Mouse (Mus musculus): ENCODE results near the gene Gm14685. TPM values are rescaled to one million over a fixed set of nuclear protein-coding genes. Genes with fewer than 3 reads are reported as not detected.
"Not testable (repeated sequence)": the region's sequence is repeated elsewhere in the genome, so short reads cannot be mapped to it uniquely, and the experiment has no call there.

The Gm14685 gene
- total RNA-seq (2014; fragmentation: Nextera tagmentation): not detected in 2 replicates
- not detected in 2 replicates for total RNA-seq (2017)

- not testable (repeated sequence) for ATAC-seq (replicated peaks; ENCODE audit: low FRiP score, low TSS enrichment, poor library complexity, severe bottlenecking)
These were observed at the start of gene Gm14685 for GRCm38 (mm10) chrX:73116747-73117146. TSS of gene Gm14685 (plus strand) at chrX:73117047.

- not testable (repeated sequence) for ATAC-seq (replicated peaks; ENCODE audit: low FRiP score, low TSS enrichment, poor library complexity, severe bottlenecking)
These were observed 34.4 kb upstream of the Gm14685 start, which contains the start of gene Xlr4a for GRCm38 (mm10) chrX:73082267-73083055. TSS of gene Xlr4a (minus strand) at chrX:73082478.

GRCm38 (mm10) chrX:73096941-73097508 is 19.8 kb upstream of the Gm14685 start, which contains the start of gene Xlr3a:
TSS of gene Xlr3a (minus strand) at chrX:73097095.
- ATAC-seq (replicated peaks; ENCODE audit: low FRiP score, low TSS enrichment, poor library complexity, severe bottlenecking): not testable (repeated sequence)

GRCm38 (mm10) chrX:73122859-73123829 is 6.3 kb downstream of the Gm14685 start:
- ATAC-seq (replicated peaks; ENCODE audit: low FRiP score, low TSS enrichment, poor library complexity, severe bottlenecking): 0 out of 2 replicates have a peak, but pooled peaks have one; percentile 22

GRCm38 (mm10) chrX:73143218-73143618 is 26.4 kb downstream of the Gm14685 start:
- ATAC-seq (replicated peaks; ENCODE audit: low FRiP score, low TSS enrichment, poor library complexity, severe bottlenecking): 0 out of 2 replicates have a peak, but pooled peaks have one; percentile 26

- ATAC-seq (replicated peaks; ENCODE audit: low FRiP score, low TSS enrichment, poor library complexity, severe bottlenecking): not testable (repeated sequence)
These were observed 31.6 kb downstream of the Gm14685 start, which contains the start of gene Xlr5b for GRCm38 (mm10) chrX:73148496-73148895. TSS of gene Xlr5b (plus strand) at chrX:73148796.

- not testable (repeated sequence) for ATAC-seq (replicated peaks; ENCODE audit: low FRiP score, low TSS enrichment, poor library complexity, severe bottlenecking)
These were observed 32.5 kb downstream of the Gm14685 start, which contains the start of gene DXBay18 for GRCm38 (mm10) chrX:73149350-73149749. TSS of gene DXBay18 (minus strand) at chrX:73149450.

- ATAC-seq (replicated peaks; ENCODE audit: low FRiP score, low TSS enrichment, poor library complexity, severe bottlenecking): not testable (repeated sequence)
These were observed 60.0 kb downstream of the Gm14685 start, which contains the start of gene Spin2d for GRCm38 (mm10) chrX:73176889-73177288. TSS of gene Spin2d (minus strand) at chrX:73176989.

Other genes starting within 250 kb of the Gm14685 start
- 40.3 and 76.2 TPM in 2 replicates for gene Cetn2, start 198.6 kb upstream of the Gm14685 start, total RNA-seq (2014; fragmentation: Nextera tagmentation)
- gene Cetn2, start 198.6 kb upstream of the Gm14685 start, total RNA-seq (2017): 90.8 and 114 TPM in 2 replicates
- 12.9 and 16.6 TPM in 2 replicates for gene Nsdhl, start 198.5 kb upstream of the Gm14685 start, total RNA-seq (2014; fragmentation: Nextera tagmentation)
- gene Nsdhl, start 198.5 kb upstream of the Gm14685 start, total RNA-seq (2017): 22.1 and 22.2 TPM in 2 replicates
- gene Zfp185, start 129.7 kb upstream of the Gm14685 start, total RNA-seq (2014; fragmentation: Nextera tagmentation): 5.6 TPM in 1 of 2 replicates, not detected in the other
- gene Zfp185, start 129.7 kb upstream of the Gm14685 start, total RNA-seq (2017): not detected in 2 replicates
- not detected in 2 replicates for gene Pnma5, start 79.9 kb upstream of the Gm14685 start, total RNA-seq (2014; fragmentation: Nextera tagmentation)
- gene Pnma5, start 79.9 kb upstream of the Gm14685 start, total RNA-seq (2017): not detected in 2 replicates
- gene Pnma3, start 52.3 kb upstream of the Gm14685 start, total RNA-seq (2014; fragmentation: Nextera tagmentation): not detected in 2 replicates
- not detected in 2 replicates for gene Pnma3, start 52.3 kb upstream of the Gm14685 start, total RNA-seq (2017)
- gene Xlr4a, start 34.6 kb upstream of the Gm14685 start, total RNA-seq (2014; fragmentation: Nextera tagmentation): 12.6 and 21.7 TPM in 2 replicates
- 30.9 and 41.9 TPM in 2 replicates for gene Xlr4a, start 34.6 kb upstream of the Gm14685 start, total RNA-seq (2017)
- gene Xlr3a, start 20.0 kb upstream of the Gm14685 start, total RNA-seq (2014; fragmentation: Nextera tagmentation): 1.2 and 4.0 TPM in 2 replicates
- gene Xlr3a, start 20.0 kb upstream of the Gm14685 start, total RNA-seq (2017): 15.0 TPM in 1 of 2 replicates, not detected in the other
- gene Xlr5b, start 31.7 kb downstream of the Gm14685 start, total RNA-seq (2014; fragmentation: Nextera tagmentation): not detected in 2 replicates
- gene Xlr5b, start 31.7 kb downstream of the Gm14685 start, total RNA-seq (2017): not detected in 2 replicates
- not detected in 2 replicates for gene DXBay18, start 32.4 kb downstream of the Gm14685 start, total RNA-seq (2014; fragmentation: Nextera tagmentation)
- gene DXBay18, start 32.4 kb downstream of the Gm14685 start, total RNA-seq (2017): not detected in 2 replicates
- not detected in 2 replicates for gene Spin2d, start 59.9 kb downstream of the Gm14685 start, total RNA-seq (2014; fragmentation: Nextera tagmentation)
- not detected in 2 replicates for gene Spin2d, start 59.9 kb downstream of the Gm14685 start, total RNA-seq (2017)
- 4.8 and 10.8 TPM in 2 replicates for gene Xlr3b, start 75.2 kb downstream of the Gm14685 start, total RNA-seq (2014; fragmentation: Nextera tagmentation)
- gene Xlr3b, start 75.2 kb downstream of the Gm14685 start, total RNA-seq (2017): 4.2 and 4.4 TPM in 2 replicates
- 41.2 TPM in 2 replicates for gene Xlr4b, start 97.3 kb downstream of the Gm14685 start, total RNA-seq (2014; fragmentation: Nextera tagmentation)
- 23.1 and 29.2 TPM in 2 replicates for gene Xlr4b, start 97.3 kb downstream of the Gm14685 start, total RNA-seq (2017)
- 2.6 and 2.8 TPM in 2 replicates for gene F8a, start 111.2 kb downstream of the Gm14685 start, total RNA-seq (2014; fragmentation: Nextera tagmentation)
- 2.4 and 2.6 TPM in 2 replicates for gene F8a, start 111.2 kb downstream of the Gm14685 start, total RNA-seq (2017)
- 5.5 and 10.5 TPM in 2 replicates for gene Xlr4c, start 126.1 kb downstream of the Gm14685 start, total RNA-seq (2014; fragmentation: Nextera tagmentation)
- gene Xlr4c, start 126.1 kb downstream of the Gm14685 start, total RNA-seq (2017): 24.6 and 34.2 TPM in 2 replicates
- gene Xlr3c, start 148.3 kb downstream of the Gm14685 start, total RNA-seq (2014; fragmentation: Nextera tagmentation): not detected in 2 replicates
- 0.69 TPM in 1 of 2 replicates, not detected in the other for gene Xlr3c, start 148.3 kb downstream of the Gm14685 start, total RNA-seq (2017)
- gene Xlr5a, start 175.9 kb downstream of the Gm14685 start, total RNA-seq (2014; fragmentation: Nextera tagmentation): not detected in 2 replicates
- gene Xlr5a, start 175.9 kb downstream of the Gm14685 start, total RNA-seq (2017): not detected in 2 replicates
- gene Xlr5c, start 175.9 kb downstream of the Gm14685 start, total RNA-seq (2014; fragmentation: Nextera tagmentation): not detected in 2 replicates
- gene Xlr5c, start 175.9 kb downstream of the Gm14685 start, total RNA-seq (2017): not detected in 2 replicates
- gene Gm45015, start 219.8 kb downstream of the Gm14685 start, total RNA-seq (2014; fragmentation: Nextera tagmentation): not detected in 2 replicates
- gene Gm45015, start 219.8 kb downstream of the Gm14685 start, total RNA-seq (2017): not detected in 2 replicates
- gene Zfp275, start 225.6 kb downstream of the Gm14685 start, total RNA-seq (2014; fragmentation: Nextera tagmentation): 3.1 and 6.7 TPM in 2 replicates
- 1.8 and 2.5 TPM in 2 replicates for gene Zfp275, start 225.6 kb downstream of the Gm14685 start, total RNA-seq (2017)